Mouse (Mus musculus): Measurements from ENCODE around the gene Ino80. TPM values are rescaled to one million over a fixed set of nuclear protein-coding genes. Genes with fewer than 3 reads are reported as not detected.

Ino80 gene
- total and polyA plus RNA-seq, 3 experiments, result 10.6 to 17.8 (median 11.4) TPM

GRCm38 (mm10) chr2:119336470-119336869 is 141.0 kb downstream of the Ino80 start:
- Histone ChIP-seq H3K4me1 (ENCODE audit: control insufficient read depth in 1 of 2, insufficient read depth in 2 of 2) (peaks cover 12 to 38% of the 10 kb centered on the region in 2 experiments), H3K4me3 (replicated peaks in 1 of 3; ENCODE audit: low read depth in 2 of 3, low read length in 2 of 3, poor library complexity in 1 of 3) (no peak overlapping the region), H3K36me3 (replicated peaks in 1 of 2; ENCODE audit: control insufficient read depth in 1 of 2, insufficient read depth in 1 of 2, low read length in 1 of 2) (no peaks in the 10 kb centered on the region), H3K27ac (ENCODE audit: insufficient read depth, low read depth) (no peak overlapping the region), H3K79me2 (replicated peaks; ENCODE audit: control insufficient read depth, extremely low read depth, insufficient read depth, poor library complexity, severe bottlenecking) (no peaks in the 10 kb centered on the region), H3K4me2 (ENCODE audit: insufficient read depth, low read depth, poor library complexity, severe bottlenecking) (no peak overlapping the region), H3K9ac (ENCODE audit: insufficient read depth, low read depth) (no peak overlapping the region), H3K9me3 (replicated peaks; ENCODE audit: low read length) (peaks cover 5% of the 10 kb centered on the region), H3K27me3 (replicated peaks) (peaks cover 14% of the 10 kb centered on the region)
- no peak for TF ChIP-seq ZC3H11A (IDR thresholded peaks at IDR 0.05; ENCODE audit: low read depth, low read length)
- TF ChIP-seq ZMIZ1 (IDR thresholded peaks at IDR 0.05; ENCODE audit: low read depth, low read length), result no peak
- no peak for TF ChIP-seq ELF1 (IDR thresholded peaks at IDR 0.05; ENCODE audit: low read depth, low read length)
- no peak for TF ChIP-seq USF2 (conservative IDR thresholded peaks at IDR 0.05; ENCODE audit: low read depth, low read length)
- no peak for TF ChIP-seq IRF4 (IDR thresholded peaks at IDR 0.05; ENCODE audit: low read depth, low read length)
- dilution Hi-C loops (cut with MboI; ENCODE audit: extremely low pct_ligation_motif_present, extremely low pct_unique_long_range_greater_than_20kb, low sequenced_read_pairs), result no loop called here
- no peak for DNase-seq (ENCODE audit: extremely low read depth)
- in situ Hi-C loops (cut with MboI; ENCODE audit: low pct_ligation_motif_present, low pct_unique_long_range_greater_than_20kb, low sequenced_read_pairs), result no loop called here

- peaks cover 5% of the 10 kb centered on the region for H3K9me3 ChIP-seq (replicated peaks; ENCODE audit: low read length)
- no peaks in the 10 kb centered on the region for H3K36me3 ChIP-seq (replicated peaks in 1 of 2; ENCODE audit: control insufficient read depth in 1 of 2, insufficient read depth in 1 of 2, low read length in 1 of 2)
- in situ Hi-C loops (cut with MboI; ENCODE audit: low pct_ligation_motif_present, low pct_unique_long_range_greater_than_20kb, low sequenced_read_pairs), result no loop called here
- dilution Hi-C loops (cut with MboI; ENCODE audit: extremely low pct_ligation_motif_present, extremely low pct_unique_long_range_greater_than_20kb, low sequenced_read_pairs), result no loop called here
- no peak overlapping the region for H3K27ac ChIP-seq (ENCODE audit: insufficient read depth, low read depth)
- no peaks in the 10 kb centered on the region for H3K79me2 ChIP-seq (replicated peaks; ENCODE audit: control insufficient read depth, extremely low read depth, insufficient read depth, poor library complexity, severe bottlenecking)
- no peak overlapping the region for H3K4me3 ChIP-seq (replicated peaks in 1 of 3; ENCODE audit: low read depth in 2 of 3, low read length in 2 of 3, poor library complexity in 1 of 3)
- no peak overlapping the region for H3K4me2 ChIP-seq (ENCODE audit: insufficient read depth, low read depth, poor library complexity, severe bottlenecking)
- no peak for DNase-seq (ENCODE audit: extremely low read depth)
- no peak overlapping the region for H3K9ac ChIP-seq (ENCODE audit: insufficient read depth, low read depth)
- peaks cover 12 to 38% of the 10 kb centered on the region in 2 experiments for H3K4me1 ChIP-seq (ENCODE audit: control insufficient read depth in 1 of 2, insufficient read depth in 2 of 2)
- H3K27me3 ChIP-seq (replicated peaks), result peaks cover 18% of the 10 kb centered on the region
- TF ChIP-seq ZMIZ1 (IDR thresholded peaks at IDR 0.05; ENCODE audit: low read depth, low read length) (no peak), MAFK (IDR thresholded peaks at IDR 0.05; ENCODE audit: insufficient replicate concordance, low read length) (no peak)
Observed at GRCm38 (mm10) chr2:119336002-119336401, 141.5 kb downstream of the Ino80 start.

GRCm38 (mm10) chr2:119335535-119335934 is 142.0 kb downstream of the Ino80 start:
- Histone ChIP-seq H3K4me3 (replicated peaks in 1 of 3; ENCODE audit: low read depth in 2 of 3, low read length in 2 of 3, poor library complexity in 1 of 3) (no peak overlapping the region), H3K4me2 (ENCODE audit: insufficient read depth, low read depth, poor library complexity, severe bottlenecking) (no peak overlapping the region), H3K27ac (ENCODE audit: insufficient read depth, low read depth) (no peak overlapping the region), H3K79me2 (replicated peaks; ENCODE audit: control insufficient read depth, extremely low read depth, insufficient read depth, poor library complexity, severe bottlenecking) (no peaks in the 10 kb centered on the region), H3K4me1 (ENCODE audit: control insufficient read depth in 1 of 2, insufficient read depth in 2 of 2) (peaks cover 12 to 38% of the 10 kb centered on the region in 2 experiments), H3K27me3 (replicated peaks) (peaks cover 23% of the 10 kb centered on the region), H3K9me3 (replicated peaks; ENCODE audit: low read length) (peaks cover 5% of the 10 kb centered on the region), H3K36me3 (replicated peaks in 1 of 2; ENCODE audit: control insufficient read depth in 1 of 2, insufficient read depth in 1 of 2, low read length in 1 of 2) (no peaks in the 10 kb centered on the region), H3K9ac (ENCODE audit: insufficient read depth, low read depth) (no peak overlapping the region)
- dilution Hi-C loops (cut with MboI; ENCODE audit: extremely low pct_ligation_motif_present, extremely low pct_unique_long_range_greater_than_20kb, low sequenced_read_pairs), result no loop called here
- DNase-seq (ENCODE audit: extremely low read depth), result no peak
- in situ Hi-C loops (cut with MboI; ENCODE audit: low pct_ligation_motif_present, low pct_unique_long_range_greater_than_20kb, low sequenced_read_pairs), result no loop called here
- no peak for TF ChIP-seq USF1 (IDR thresholded peaks at IDR 0.05; ENCODE audit: low read depth, low read length)
- TF ChIP-seq RCOR1 (conservative IDR thresholded peaks at IDR 0.05; ENCODE audit: low read depth, low read length), result no peak
